Mouse (Mus musculus): Measurements from ENCODE around the gene Pde1a. TPM values are rescaled to one million over a fixed set of nuclear protein-coding genes. Genes with fewer than 3 reads are reported as not detected.

Gene Pde1a
- total RNA-seq (2023): not detected

DNA sequence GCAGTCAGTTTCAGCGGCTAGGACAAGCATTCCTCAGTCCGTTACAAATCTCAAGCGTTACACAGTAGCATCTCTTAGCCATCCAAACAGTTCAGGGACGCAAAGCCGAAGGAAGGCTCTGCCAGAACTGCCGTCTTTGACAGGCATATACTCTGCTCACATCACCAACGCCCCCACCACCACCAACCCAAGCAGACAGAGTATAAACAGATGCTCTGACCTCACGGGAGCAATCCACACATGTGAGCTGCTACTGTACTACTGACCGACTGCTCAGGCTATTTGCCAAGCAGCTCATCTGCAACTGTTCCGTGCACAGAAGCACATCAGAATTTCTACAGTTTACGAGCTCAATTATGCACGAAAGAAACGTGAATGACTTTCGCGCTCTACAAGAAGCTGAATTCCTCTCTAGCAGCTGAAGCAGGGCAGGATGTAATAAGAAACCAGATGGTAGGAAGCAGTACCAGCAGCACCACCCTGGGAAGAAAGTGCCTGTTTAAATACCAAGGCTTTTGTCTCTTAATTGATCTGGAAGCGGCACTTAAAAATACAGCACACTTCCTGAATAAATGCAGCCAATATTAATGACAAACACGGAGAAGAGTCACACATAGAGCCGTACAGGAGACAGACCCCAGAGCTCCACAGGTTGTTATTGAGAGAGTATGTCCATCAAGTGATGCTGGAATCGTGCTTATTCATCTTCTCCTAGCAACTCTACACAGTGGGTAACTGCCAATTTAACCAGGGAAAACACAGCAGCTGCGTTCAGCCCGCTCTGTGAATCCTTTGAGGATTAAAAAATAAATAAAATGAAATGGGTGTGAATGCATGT lies at the start of gene Pde1a:
Gene Pde1a (minus strand): TSS at position 598 of the 838 bp plus-strand sequence.

Other genes with a start within 250 kb of the Pde1a start
- gene Prdx6b, start 163.0 kb upstream of the Pde1a start, total RNA-seq (2023): not detected
- gene Dnajc10, start 186.0 kb upstream of the Pde1a start, total RNA-seq (2023): 10 to 100 TPM; 37.8 to 42.4 TPM

Data from neutrophil, adult 59 days (primary cell).